Mouse (Mus musculus): ENCODE measurements around the gene Rln1. TPM values are rescaled to one million over a fixed set of nuclear protein-coding genes. Genes with fewer than 3 reads are reported as not detected.

Rln1 gene
- not detected for total RNA-seq (2023)

GRCm38 (mm10) chr19:29334068-29334745, at the start of gene Rln1:
Gene Rln1 (minus strand): TSS chr19:29334670.

GRCm38 (mm10) chr19:29366969-29367622, 32.6 kb upstream of the Rln1 start, which contains the start of the genes Plgrkt and Cd274:
Gene Plgrkt (minus strand): TSS chr19:29367390.
Gene Cd274 (plus strand): TSS chr19:29367455.

GRCm38 (mm10) chr19:29325053-29325851, 9.2 kb downstream of the Rln1 start, which contains the start of gene Insl6:
Gene Insl6 (minus strand): TSS chr19:29325356.

Other genes with a start within 250 kb of the Rln1 start
- gene Rcl1, start 233.3 kb downstream of the Rln1 start, total RNA-seq (2023), result 25.9 TPM
- 60.0 TPM for gene Jak2, start 82.8 kb downstream of the Rln1 start, total RNA-seq (2023)
- 2.6 TPM for gene Insl6, start 9.3 kb downstream of the Rln1 start, total RNA-seq (2023)
- 224 TPM for gene Plgrkt, start 32.7 kb upstream of the Rln1 start, total RNA-seq (2023)
- 43.5 TPM for gene Cd274, start 32.8 kb upstream of the Rln1 start, total RNA-seq (2023)
- 1.4 TPM for gene Pdcd1lg2, start 76.2 kb upstream of the Rln1 start, total RNA-seq (2023)
- 37.7 TPM for gene Ric1, start 187.6 kb upstream of the Rln1 start, total RNA-seq (2023)